Mouse (Mus musculus) lung, embryonic 16.5 days (tissue): ENCODE data around the gene Ccdc15. TPM values are rescaled to one million over a fixed set of nuclear protein-coding genes. Genes with fewer than 3 reads are reported as not detected.

Source experiments
- ATAC-seq: fragments of 200-750 bp; cut with Nextera tagmentation; 2 replicates; pipeline ENCODE4 v1.8.0; 2017; ENCODE audit warnings: low read depth, mild to moderate bottlenecking, moderate library complexity
- H3K27ac ChIP-seq: fragments of 300-500 bp; sonication (generic); 2 replicates; pipeline ENCODE4 v1.5.1; 2014; ENCODE audit warnings: mild to moderate bottlenecking, control low read depth, low read length
- H3K27me3 ChIP-seq: fragments of 300-500 bp; sonication (generic); 2 replicates; pipeline ENCODE4 v1.6.1; 2014; ENCODE audit warnings: low read depth, low read length, mixed read lengths; ENCODE audit not compliant: control insufficient read depth, insufficient read depth
- H3K36me3 ChIP-seq: fragments of 300-500 bp; sonication (generic); 2 replicates; pipeline ENCODE4 v1.6.1; 2014; ENCODE audit warnings: low read length; ENCODE audit not compliant: control insufficient read depth, insufficient read depth
- H3K4me1 ChIP-seq: fragments of 300-500 bp; sonication (generic); replicated peaks from 2 replicates; pipeline ENCODE4 v1.6.1; 2014; ENCODE audit warnings: low read length, mixed read lengths; ENCODE audit not compliant: control insufficient read depth, insufficient read depth
- H3K4me2 ChIP-seq: fragments of 300-500 bp; sonication (generic); 2 replicates; pipeline ENCODE4 v1.6.1; 2014; ENCODE audit warnings: low read depth, low read length, control low read depth
- H3K4me3 ChIP-seq: fragments of 300-500 bp; sonication (generic); 2 replicates; pipeline ENCODE4 v1.5.1; 2014; ENCODE audit warnings: mild to moderate bottlenecking, low read length, control low read depth
- H3K9ac ChIP-seq: fragments of 300-500 bp; sonication (generic); 2 replicates; pipeline ENCODE4 v1.6.1; 2014; ENCODE audit warnings: low read length, control low read depth
- H3K9me3 ChIP-seq: fragments of 300-500 bp; sonication (generic); 2 replicates; pipeline ENCODE4 v1.6.1; 2016; ENCODE audit warnings: low read length; ENCODE audit not compliant: control insufficient read depth
- WGBS: fragments of 180-500 bp; shearing (Covaris S2); extraction: QIAGEN DNeasy Blood & Tissue Kit; methylation state at CpG from one replicate; pipeline ENCODE4 v1.1.7; 2014; 5-methylcytosine and 5-hydroxymethylcytosine counted together
- polyA plus RNA-seq: library from polyadenylated mRNA; unstranded; fragments of >200 nt; fragmentation: Nextera tagmentation; extraction: Ambion mirVana; gene quantifications from 2 replicates; pipeline ENCODE4 v1.2.1, GENCODE M21; 2015

The Ccdc15 gene
- polyA plus RNA-seq, 1 experiment from 2014 or later: 7.6 TPM

DNA sequence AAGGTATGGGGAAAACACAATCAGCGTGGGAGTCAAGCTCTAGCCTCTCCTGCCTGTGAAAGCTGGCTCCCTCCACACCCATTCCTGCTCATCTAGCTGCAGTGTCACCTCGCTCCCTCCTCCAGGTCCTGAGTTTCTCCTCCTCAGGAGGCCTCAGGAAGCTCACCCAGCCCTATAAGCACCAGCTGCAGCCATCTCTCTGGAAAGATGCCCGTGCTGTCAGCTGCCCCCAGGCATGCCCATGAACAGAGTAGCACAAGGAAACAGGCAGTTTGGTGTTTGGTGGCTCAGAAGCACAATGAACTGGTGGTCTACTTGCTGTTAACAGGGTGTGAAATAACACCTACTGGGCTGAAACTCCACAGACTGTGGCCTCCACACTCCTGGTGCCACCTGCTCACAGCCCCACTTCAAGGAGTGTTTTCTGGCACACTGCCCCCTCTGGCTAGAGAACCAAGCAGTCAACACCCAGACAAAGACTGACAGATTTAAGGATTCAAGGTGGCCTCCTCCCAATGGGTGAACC is 99.8 kb downstream of the Ccdc15 start:
- no peaks in the 10 kb centered on the region for H3K27me3 ChIP-seq
- H3K4me1 ChIP-seq: no peaks in the 10 kb centered on the region
- H3K4me3 ChIP-seq: no peak overlapping the region
- no peak overlapping the region for H3K4me2 ChIP-seq
- no peak overlapping the region for H3K9ac ChIP-seq
- WGBS: 44% methylated on average over 3 of the region's 3 CpGs
- peak; percentile 40; the same call in 1 of the 2 replicates for ATAC-seq
- H3K36me3 ChIP-seq: no peaks in the 10 kb centered on the region
- no peaks in the 10 kb centered on the region for H3K9me3 ChIP-seq
- no peak overlapping the region for H3K27ac ChIP-seq

- Histone ChIP-seq H3K9ac (no peak overlapping the region), H3K4me2 (no peak overlapping the region), H3K4me1 (no peaks in the 10 kb centered on the region), H3K27ac (no peak overlapping the region), H3K4me3 (no peak overlapping the region), H3K9me3 (no peaks in the 10 kb centered on the region), H3K27me3 (no peaks in the 10 kb centered on the region), H3K36me3 (no peaks in the 10 kb centered on the region)
- 0 out of 2 replicates have a peak, but pooled peaks have one; percentile 13 for ATAC-seq
Measured at GRCm38 (mm10) chr9:37247429-37247828, 100.8 kb downstream of the Ccdc15 start.

- Histone ChIP-seq H3K9ac (no peak overlapping the region), H3K4me3 (no peak overlapping the region), H3K27me3 (no peaks in the 10 kb centered on the region), H3K9me3 (no peaks in the 10 kb centered on the region), H3K27ac (no peak overlapping the region), H3K36me3 (no peaks in the 10 kb centered on the region), H3K4me2 (no peak overlapping the region), H3K4me1 (no peaks in the 10 kb centered on the region)
- no peak for ATAC-seq
- 93% methylated on average over 1 of the region's 1 CpGs for WGBS
Measured at GRCm38 (mm10) chr9:37245810-37246209, 102.4 kb downstream of the Ccdc15 start.

DNA sequence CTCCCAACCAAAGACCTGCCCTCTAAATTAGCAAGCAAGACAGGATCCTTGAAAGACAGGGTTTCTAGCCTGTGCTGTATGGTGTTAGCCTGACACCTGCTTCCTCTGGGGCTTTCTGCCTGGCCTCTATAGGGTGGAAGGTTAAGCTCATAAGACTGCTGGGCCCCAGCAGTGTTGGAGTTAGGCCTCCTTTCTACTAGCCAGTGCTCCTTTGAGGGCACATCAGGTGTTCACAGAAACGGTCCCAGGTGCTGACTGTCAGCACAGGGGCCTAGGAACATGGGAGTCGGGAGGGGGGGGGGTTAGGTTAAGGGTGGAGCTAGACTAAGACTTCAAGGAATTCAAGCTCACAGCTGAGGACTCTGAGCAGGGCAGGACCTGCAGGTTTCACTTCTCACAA is 102.8 kb downstream of the Ccdc15 start:
- Histone ChIP-seq H3K4me1 (no peaks in the 10 kb centered on the region), H3K27me3 (no peaks in the 10 kb centered on the region), H3K4me3 (no peak overlapping the region), H3K36me3 (no peaks in the 10 kb centered on the region), H3K27ac (no peak overlapping the region), H3K4me2 (no peak overlapping the region), H3K9ac (no peak overlapping the region), H3K9me3 (no peaks in the 10 kb centered on the region)
- ATAC-seq: no peak
- 38% methylated on average over 2 of the region's 2 CpGs for WGBS

- Histone ChIP-seq H3K4me1 (no peaks in the 10 kb centered on the region), H3K9me3 (no peaks in the 10 kb centered on the region), H3K4me3 (no peak overlapping the region), H3K4me2 (no peak overlapping the region), H3K9ac (no peak overlapping the region), H3K27me3 (no peaks in the 10 kb centered on the region), H3K36me3 (no peaks in the 10 kb centered on the region), H3K27ac (no peak overlapping the region)
- no peak for ATAC-seq
- 56% methylated on average over 1 of the region's 1 CpGs for WGBS
Measured at GRCm38 (mm10) chr9:37244600-37244999, 103.6 kb downstream of the Ccdc15 start.

DNA sequence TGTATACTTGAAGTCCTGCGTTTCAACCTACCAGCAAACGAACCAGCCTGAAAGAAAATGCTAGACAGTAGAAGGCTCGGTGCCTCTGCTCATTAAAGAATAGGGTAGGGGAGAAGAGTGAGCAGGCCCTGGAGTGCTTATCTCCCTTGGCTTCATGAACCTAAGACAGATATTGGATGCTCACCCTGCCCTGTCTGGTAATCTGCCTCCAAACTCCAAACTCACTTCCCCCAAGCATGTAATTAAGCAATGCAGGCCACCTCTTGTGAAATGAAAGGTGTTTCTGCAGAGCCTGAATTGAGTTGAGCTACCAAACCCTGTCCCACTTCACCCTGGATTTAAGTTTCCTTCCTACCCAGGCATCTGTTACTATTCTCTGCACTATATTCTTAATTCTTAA is 105.5 kb downstream of the Ccdc15 start:
- no peak overlapping the region for H3K4me3 ChIP-seq
- H3K27ac ChIP-seq: no peak overlapping the region
- no peak for ATAC-seq
- H3K27me3 ChIP-seq: no peaks in the 10 kb centered on the region
- no peaks in the 10 kb centered on the region for H3K9me3 ChIP-seq
- H3K36me3 ChIP-seq: no peaks in the 10 kb centered on the region
- WGBS: 82% methylated on average over 3 of the region's 3 CpGs
- H3K9ac ChIP-seq: no peak overlapping the region
- no peak overlapping the region for H3K4me2 ChIP-seq
- no peaks in the 10 kb centered on the region for H3K4me1 ChIP-seq

DNA sequence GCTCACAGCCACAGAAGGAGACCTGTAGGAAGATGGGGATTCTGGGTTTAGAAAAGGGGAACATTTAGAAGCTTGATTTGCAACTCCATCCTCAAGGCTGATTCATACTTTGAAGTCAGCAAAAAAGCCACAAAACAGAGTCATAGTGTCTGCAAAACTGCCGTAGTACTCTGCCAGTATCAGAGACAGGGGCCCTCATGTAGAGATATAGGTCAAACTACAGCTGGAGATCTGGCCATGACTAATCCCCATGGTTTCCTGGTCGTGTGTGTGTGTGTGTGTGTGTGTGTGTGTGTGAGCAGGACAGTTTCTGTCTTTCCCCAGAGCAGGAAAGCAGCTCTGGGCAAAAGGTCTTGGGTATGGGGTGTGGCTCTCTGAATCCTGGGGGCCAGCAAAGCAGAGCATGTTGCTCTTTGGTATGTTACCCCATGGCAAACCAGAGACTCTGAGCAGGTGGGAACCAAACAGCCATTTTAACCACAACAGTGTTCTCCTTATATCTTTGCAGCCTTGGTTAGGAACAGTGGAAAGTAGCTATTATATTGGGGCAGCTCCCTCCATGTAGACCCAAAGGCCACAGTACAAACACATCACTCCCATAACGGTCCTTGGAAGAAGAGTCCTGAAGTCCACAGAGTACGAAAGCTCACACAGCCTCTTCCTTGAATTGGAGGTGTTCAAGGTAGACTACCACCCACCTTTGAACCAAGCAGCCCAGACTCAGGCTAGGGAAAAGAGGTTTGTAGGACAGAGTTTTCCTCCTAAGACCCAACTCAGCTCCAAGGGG is 112.1 kb downstream of the Ccdc15 start:
- Histone ChIP-seq H3K27ac (no peak overlapping the region), H3K4me3 (no peak overlapping the region), H3K4me1 (no peaks in the 10 kb centered on the region), H3K27me3 (no peaks in the 10 kb centered on the region), H3K9me3 (no peaks in the 10 kb centered on the region), H3K4me2 (no peak overlapping the region), H3K9ac (no peak overlapping the region), H3K36me3 (no peaks in the 10 kb centered on the region)
- 65% methylated on average over 4 of the region's 4 CpGs for WGBS
- no peak for ATAC-seq

- no peak overlapping the region for H3K4me3 ChIP-seq
- H3K9me3 ChIP-seq: no peaks in the 10 kb centered on the region
- 67% methylated on average over 22 of the region's 22 CpGs for WGBS
- H3K4me1 ChIP-seq: no peaks in the 10 kb centered on the region
- H3K9ac ChIP-seq: no peak overlapping the region
- H3K27ac ChIP-seq: no peak overlapping the region
- no peaks in the 10 kb centered on the region for H3K36me3 ChIP-seq
- no peaks in the 10 kb centered on the region for H3K27me3 ChIP-seq
- no peak for ATAC-seq
- no peak overlapping the region for H3K4me2 ChIP-seq
Measured at GRCm38 (mm10) chr9:37232201-37233195, 115.7 kb downstream of the Ccdc15 start.
